Mouse (Mus musculus) olfactory bulb, adult 2 months (tissue): ENCODE data around the gene Plagl2. TPM values are rescaled to one million over a fixed set of nuclear protein-coding genes. Genes with fewer than 3 reads are reported as not detected.

Source experiments
- H3K27ac ChIP-seq: fragments of 200-500 bp; 2 replicates; pipeline ENCODE4 v1.5.1; 2012; ENCODE audit warnings: low read depth, low read length; ENCODE audit not compliant: insufficient read depth
- H3K4me1 ChIP-seq: fragments of 200-500 bp; 2 replicates; pipeline ENCODE4 v1.6.1; 2012; ENCODE audit warnings: low read length; ENCODE audit not compliant: control insufficient read depth, insufficient read depth
- H3K4me3 ChIP-seq: fragments of 200-500 bp; 2 replicates; pipeline ENCODE4 v1.5.1; 2012; ENCODE audit warnings: mild to moderate bottlenecking, low read depth, low read length, moderate library complexity; ENCODE audit not compliant: insufficient read depth
- CTCF ChIP-seq: fragments of 200-500 bp; IDR thresholded peaks from 2 replicates; pipeline ENCODE4 v1.5.1; 2012; ENCODE audit warnings: low read depth, mild to moderate bottlenecking, low read length, moderate library complexity; ENCODE audit not compliant: insufficient read depth
- POLR2A ChIP-seq: fragments of 200-500 bp; IDR thresholded peaks from 2 replicates; pipeline ENCODE4 v1.6.1; 2012; ENCODE audit warnings: mild to moderate bottlenecking, low read depth, low read length, moderate library complexity; ENCODE audit not compliant: insufficient read depth
- WGBS: fragments of 180-500 bp; shearing (Covaris S2); methylation state at CpG from one replicate; pipeline ENCODE4 v1.1.7; 2018; 5-methylcytosine and 5-hydroxymethylcytosine counted together
- polyA plus RNA-seq: library from polyadenylated mRNA; stranded (reverse); fragments of >200 nt; gene quantifications from 2 replicates; pipeline ENCODE4 v1.2.4, GENCODE M21; 2012; ENCODE audit warnings: low replicate concordance; ENCODE audit not compliant: missing spikeins, insufficient read depth, insufficient read length

Gene Plagl2
- polyA plus RNA-seq, 1 experiment, result not detected

GRCm38 (mm10) chr2:153222566-153222965, 18.7 kb downstream of the Plagl2 start:
- TF ChIP-seq POLR2A (no peak), CTCF (no peak)
- Histone ChIP-seq H3K4me3 (no peak overlapping the region), H3K27ac (no peak overlapping the region), H3K4me1 (peaks cover 8% of the 10 kb centered on the region; the same call in 1 of the 2 replicates)
- WGBS, result 93% methylated on average over 2 of the region's 2 CpGs

- no peak overlapping the region for H3K4me3 ChIP-seq
- no peak for TF ChIP-seq CTCF
- H3K4me1 ChIP-seq, result peaks cover 8% of the 10 kb centered on the region; the same call in 1 of the 2 replicates
- no peak overlapping the region for H3K27ac ChIP-seq
These were observed 19.1 kb downstream of the Plagl2 start for GRCm38 (mm10) chr2:153222130-153222529.

- 85% methylated on average over 4 of the region's 4 CpGs for WGBS
- Histone ChIP-seq H3K27ac (no peak overlapping the region), H3K4me1 (peaks cover 8% of the 10 kb centered on the region; the same call in 1 of the 2 replicates), H3K4me3 (no peak overlapping the region)
- TF ChIP-seq POLR2A, result no peak
- no peak for TF ChIP-seq CTCF
These were observed 19.6 kb downstream of the Plagl2 start for GRCm38 (mm10) chr2:153221620-153222019.

GRCm38 (mm10) chr2:153218516-153218915, 22.7 kb downstream of the Plagl2 start:
- Histone ChIP-seq H3K4me1 (0 out of 2 replicates have a peak, but pooled peaks cover under 1% of the 10 kb centered on the region), H3K4me3 (no peak overlapping the region), H3K27ac (no peak overlapping the region)
- 95% methylated on average over 3 of the region's 3 CpGs for WGBS
- no peak for TF ChIP-seq CTCF
- TF ChIP-seq POLR2A, result no peak

GRCm38 (mm10) chr2:153217826-153218340, 23.3 kb downstream of the Plagl2 start:
- WGBS, result 87% methylated on average over 10 of the region's 10 CpGs
- Histone ChIP-seq H3K4me1 (no peaks in the 10 kb centered on the region), H3K4me3 (no peak overlapping the region), H3K27ac (no peak overlapping the region)
- TF ChIP-seq CTCF (no peak), POLR2A (no peak)

- no peak overlapping the region for H3K4me3 ChIP-seq
- no peak overlapping the region for H3K27ac ChIP-seq
- TF ChIP-seq POLR2A (no peak), CTCF (no peak)
- no peaks in the 10 kb centered on the region for H3K4me1 ChIP-seq
- WGBS, result 82% methylated on average over 4 of the region's 4 CpGs
These were observed 25.8 kb downstream of the Plagl2 start for GRCm38 (mm10) chr2:153215421-153215820.

GRCm38 (mm10) chr2:153214771-153215259, 26.4 kb downstream of the Plagl2 start:
- TF ChIP-seq POLR2A, result no peak
- no peak for TF ChIP-seq CTCF
- H3K4me1 ChIP-seq, result no peaks in the 10 kb centered on the region
- no peak overlapping the region for H3K4me3 ChIP-seq
- H3K27ac ChIP-seq, result no peak overlapping the region
- WGBS, result 84% methylated on average over 6 of the region's 6 CpGs

GRCm38 (mm10) chr2:153213351-153213750, 27.9 kb downstream of the Plagl2 start:
- WGBS, result 90% methylated on average over 4 of the region's 4 CpGs
- no peaks in the 10 kb centered on the region for H3K4me1 ChIP-seq
- TF ChIP-seq CTCF (no peak), POLR2A (no peak)
- no peak overlapping the region for H3K4me3 ChIP-seq
- no peak overlapping the region for H3K27ac ChIP-seq

GRCm38 (mm10) chr2:153211451-153211850, 29.8 kb downstream of the Plagl2 start:
- Histone ChIP-seq H3K4me1 (no peaks in the 10 kb centered on the region), H3K27ac (no peak overlapping the region), H3K4me3 (no peak overlapping the region)
- TF ChIP-seq CTCF (no peak), POLR2A (no peak)
- 93% methylated on average over 5 of the region's 5 CpGs for WGBS

GRCm38 (mm10) chr2:153209286-153209685, 31.9 kb downstream of the Plagl2 start:
- WGBS, result 84% methylated on average over 5 of the region's 5 CpGs
- no peak overlapping the region for H3K4me3 ChIP-seq
- no peak overlapping the region for H3K27ac ChIP-seq
- TF ChIP-seq CTCF (no peak), POLR2A (no peak)
- H3K4me1 ChIP-seq, result no peaks in the 10 kb centered on the region
